Mouse (Mus musculus): Measurements from ENCODE around the gene Plekhg4. TPM values are rescaled to one million over a fixed set of nuclear protein-coding genes. Genes with fewer than 3 reads are reported as not detected.

Plekhg4 gene
- polyA plus RNA-seq, 1 experiment from 2014 or later, result 1.4 TPM

GRCm38 (mm10) chr8:105403467-105403866 lies 30.4 kb downstream of the Plekhg4 start:
- H3K27me3 ChIP-seq (ENCODE audit: control insufficient read depth, insufficient read depth, low read length), result no peaks in the 10 kb centered on the region
- no peak overlapping the region for H3K27ac ChIP-seq (replicated peaks; ENCODE audit: low read depth, low read length)
- no peaks in the 10 kb centered on the region for H3K36me3 ChIP-seq (ENCODE audit: control insufficient read depth, insufficient read depth, low read length)
- H3K4me3 ChIP-seq (replicated peaks; ENCODE audit: low read depth, low read length), result no peak overlapping the region
- H3K9me3 ChIP-seq (ENCODE audit: control insufficient read depth, low read length), result no peaks in the 10 kb centered on the region
- H3K4me1 ChIP-seq (ENCODE audit: control insufficient read depth, insufficient read depth, low read length), result no peaks in the 10 kb centered on the region
- ATAC-seq (ENCODE audit: low FRiP score, low TSS enrichment), result no peak
- H3K9ac ChIP-seq (replicated peaks; ENCODE audit: low read length), result no peak overlapping the region
- WGBS, result 93% methylated on average over 8 of the region's 8 CpGs
- H3K4me2 ChIP-seq (ENCODE audit: low read length), result no peak overlapping the region
- DNase-seq, result no peak

GRCm38 (mm10) chr8:105404496-105404895 lies 31.4 kb downstream of the Plekhg4 start:
- Histone ChIP-seq H3K9me3 (ENCODE audit: control insufficient read depth, low read length) (no peaks in the 10 kb centered on the region), H3K4me3 (replicated peaks; ENCODE audit: low read depth, low read length) (no peak overlapping the region), H3K9ac (replicated peaks; ENCODE audit: low read length) (no peak overlapping the region), H3K4me2 (ENCODE audit: low read length) (no peak overlapping the region), H3K36me3 (ENCODE audit: control insufficient read depth, insufficient read depth, low read length) (no peaks in the 10 kb centered on the region), H3K27me3 (ENCODE audit: control insufficient read depth, insufficient read depth, low read length) (no peaks in the 10 kb centered on the region), H3K27ac (replicated peaks; ENCODE audit: low read depth, low read length) (no peak overlapping the region), H3K4me1 (ENCODE audit: control insufficient read depth, insufficient read depth, low read length) (no peaks in the 10 kb centered on the region)
- ATAC-seq (ENCODE audit: low FRiP score, low TSS enrichment) (no peak), DNase-seq (no peak)
- WGBS, result 55% methylated on average over 1 of the region's 1 CpGs

GRCm38 (mm10) chr8:105406416-105406815 lies 33.3 kb downstream of the Plekhg4 start:
- Histone ChIP-seq H3K4me2 (ENCODE audit: low read length) (no peak overlapping the region), H3K27ac (replicated peaks; ENCODE audit: low read depth, low read length) (no peak overlapping the region), H3K4me1 (ENCODE audit: control insufficient read depth, insufficient read depth, low read length) (no peaks in the 10 kb centered on the region), H3K36me3 (ENCODE audit: control insufficient read depth, insufficient read depth, low read length) (no peaks in the 10 kb centered on the region), H3K27me3 (ENCODE audit: control insufficient read depth, insufficient read depth, low read length) (no peaks in the 10 kb centered on the region), H3K4me3 (replicated peaks; ENCODE audit: low read depth, low read length) (no peak overlapping the region), H3K9ac (replicated peaks; ENCODE audit: low read length) (no peak overlapping the region), H3K9me3 (ENCODE audit: control insufficient read depth, low read length) (no peaks in the 10 kb centered on the region)
- WGBS, result 80% methylated on average over 10 of the region's 10 CpGs
- DNase-seq, result peak; percentile 18
- no peak for ATAC-seq (ENCODE audit: low FRiP score, low TSS enrichment)

- H3K27ac ChIP-seq (replicated peaks; ENCODE audit: low read depth, low read length), result no peak overlapping the region
- H3K9ac ChIP-seq (replicated peaks; ENCODE audit: low read length), result no peak overlapping the region
- no peak overlapping the region for H3K4me3 ChIP-seq (replicated peaks; ENCODE audit: low read depth, low read length)
- H3K4me1 ChIP-seq (ENCODE audit: control insufficient read depth, insufficient read depth, low read length), result peaks cover under 1% of the 10 kb centered on the region
- WGBS, result 59% methylated on average over 7 of the region's 7 CpGs
- H3K27me3 ChIP-seq (ENCODE audit: control insufficient read depth, insufficient read depth, low read length), result no peaks in the 10 kb centered on the region
- ATAC-seq (ENCODE audit: low FRiP score, low TSS enrichment) (no peak), DNase-seq (no peak)
- H3K9me3 ChIP-seq (ENCODE audit: control insufficient read depth, low read length), result no peaks in the 10 kb centered on the region
- H3K4me2 ChIP-seq (ENCODE audit: low read length), result no peak overlapping the region
- no peaks in the 10 kb centered on the region for H3K36me3 ChIP-seq (ENCODE audit: control insufficient read depth, insufficient read depth, low read length)
Observed at GRCm38 (mm10) chr8:105408331-105408730, 35.3 kb downstream of the Plekhg4 start.

GRCm38 (mm10) chr8:105409947-105410346 lies 36.9 kb downstream of the Plekhg4 start:
- Histone ChIP-seq H3K27me3 (ENCODE audit: control insufficient read depth, insufficient read depth, low read length) (0 out of 2 replicates have a peak, but pooled peaks cover 4% of the 10 kb centered on the region), H3K36me3 (ENCODE audit: control insufficient read depth, insufficient read depth, low read length) (no peaks in the 10 kb centered on the region)
- no peak for DNase-seq

GRCm38 (mm10) chr8:105413391-105413790 lies 40.3 kb downstream of the Plekhg4 start, which contains the start of the genes Kctd19 and Lrrc36:
Gene Kctd19, minus strand, starts transcription at chr8:105413502.
Gene Lrrc36, plus strand, starts transcription at chr8:105413571.
- WGBS, result 2% methylated on average over 34 of the region's 34 CpGs

More at GRCm38 (mm10) chr8:105409947-105410346, 36.9 kb downstream of the Plekhg4 start:
- Histone ChIP-seq H3K27ac (replicated peaks; ENCODE audit: low read depth, low read length) (no peak overlapping the region), H3K9me3 (ENCODE audit: control insufficient read depth, low read length) (no peaks in the 10 kb centered on the region), H3K4me1 (ENCODE audit: control insufficient read depth, insufficient read depth, low read length) (peaks cover 6% of the 10 kb centered on the region), H3K4me3 (replicated peaks; ENCODE audit: low read depth, low read length) (no peak overlapping the region), H3K9ac (replicated peaks; ENCODE audit: low read length) (no peak overlapping the region), H3K4me2 (ENCODE audit: low read length) (no peak overlapping the region)
- ATAC-seq (ENCODE audit: low FRiP score, low TSS enrichment), result no peak
- WGBS, result 96% methylated on average over 6 of the region's 6 CpGs

GRCm38 (mm10) chr8:105418992-105419391 lies 45.9 kb downstream of the Plekhg4 start:
- H3K27me3 ChIP-seq (ENCODE audit: control insufficient read depth, insufficient read depth, low read length), result no peaks in the 10 kb centered on the region
- DNase-seq, result no peak
- WGBS, result 66% methylated on average over 2 of the region's 2 CpGs

More at GRCm38 (mm10) chr8:105413391-105413790, 40.3 kb downstream of the Plekhg4 start, which contains the start of the genes Kctd19 and Lrrc36:
- Histone ChIP-seq H3K9ac (replicated peaks; ENCODE audit: low read length) (no peak within 1 kb of the TSS), H3K4me2 (ENCODE audit: low read length) (peak within 1 kb of the TSS; percentile 53), H3K4me1 (ENCODE audit: control insufficient read depth, insufficient read depth, low read length) (peaks cover 6% of the 10 kb centered on the region), H3K36me3 (ENCODE audit: control insufficient read depth, insufficient read depth, low read length) (no peaks in the 10 kb centered on the region), H3K9me3 (ENCODE audit: control insufficient read depth, low read length) (no peaks in the 10 kb centered on the region), H3K4me3 (replicated peaks; ENCODE audit: low read depth, low read length) (peak within 1 kb of the TSS; percentile 27), H3K27ac (replicated peaks; ENCODE audit: low read depth, low read length) (no peak within 1 kb of the TSS), H3K27me3 (ENCODE audit: control insufficient read depth, insufficient read depth, low read length) (0 out of 2 replicates have a peak, but pooled peaks cover 4% of the 10 kb centered on the region)
- peak; percentile 53 for DNase-seq
- peak; percentile 50; the same call in 1 of the 2 replicates for ATAC-seq (ENCODE audit: low FRiP score, low TSS enrichment)

GRCm38 (mm10) chr8:105419800-105420199 lies 46.7 kb downstream of the Plekhg4 start:
- H3K4me1 ChIP-seq (ENCODE audit: control insufficient read depth, insufficient read depth, low read length), result no peaks in the 10 kb centered on the region
- no peak overlapping the region for H3K4me3 ChIP-seq (replicated peaks; ENCODE audit: low read depth, low read length)
- ATAC-seq (ENCODE audit: low FRiP score, low TSS enrichment) (no peak), DNase-seq (no peak)
- H3K27me3 ChIP-seq (ENCODE audit: control insufficient read depth, insufficient read depth, low read length), result no peaks in the 10 kb centered on the region
- no peak overlapping the region for H3K4me2 ChIP-seq (ENCODE audit: low read length)
- H3K27ac ChIP-seq (replicated peaks; ENCODE audit: low read depth, low read length), result no peak overlapping the region
- no peaks in the 10 kb centered on the region for H3K9me3 ChIP-seq (ENCODE audit: control insufficient read depth, low read length)
- 94% methylated on average over 4 of the region's 4 CpGs for WGBS
- no peak overlapping the region for H3K9ac ChIP-seq (replicated peaks; ENCODE audit: low read length)
- H3K36me3 ChIP-seq (ENCODE audit: control insufficient read depth, insufficient read depth, low read length), result no peaks in the 10 kb centered on the region

More at GRCm38 (mm10) chr8:105418992-105419391, 45.9 kb downstream of the Plekhg4 start:
- no peak overlapping the region for H3K4me3 ChIP-seq (replicated peaks; ENCODE audit: low read depth, low read length)
- no peak overlapping the region for H3K27ac ChIP-seq (replicated peaks; ENCODE audit: low read depth, low read length)
- H3K36me3 ChIP-seq (ENCODE audit: control insufficient read depth, insufficient read depth, low read length), result no peaks in the 10 kb centered on the region
- H3K9ac ChIP-seq (replicated peaks; ENCODE audit: low read length), result no peak overlapping the region
- no peak overlapping the region for H3K4me2 ChIP-seq (ENCODE audit: low read length)
- H3K4me1 ChIP-seq (ENCODE audit: control insufficient read depth, insufficient read depth, low read length), result no peaks in the 10 kb centered on the region
- no peaks in the 10 kb centered on the region for H3K9me3 ChIP-seq (ENCODE audit: control insufficient read depth, low read length)
- ATAC-seq (ENCODE audit: low FRiP score, low TSS enrichment), result no peak

- 81% methylated on average over 1 of the region's 1 CpGs for WGBS
- DNase-seq, result no peak
- no peak overlapping the region for H3K27ac ChIP-seq (replicated peaks; ENCODE audit: low read depth, low read length)
- ATAC-seq (ENCODE audit: low FRiP score, low TSS enrichment), result no peak
- H3K4me2 ChIP-seq (ENCODE audit: low read length), result no peak overlapping the region
- H3K27me3 ChIP-seq (ENCODE audit: control insufficient read depth, insufficient read depth, low read length), result no peaks in the 10 kb centered on the region
- H3K4me3 ChIP-seq (replicated peaks; ENCODE audit: low read depth, low read length), result no peak overlapping the region
- no peaks in the 10 kb centered on the region for H3K4me1 ChIP-seq (ENCODE audit: control insufficient read depth, insufficient read depth, low read length)
- H3K9ac ChIP-seq (replicated peaks; ENCODE audit: low read length), result no peak overlapping the region
- no peaks in the 10 kb centered on the region for H3K36me3 ChIP-seq (ENCODE audit: control insufficient read depth, insufficient read depth, low read length)
- no peaks in the 10 kb centered on the region for H3K9me3 ChIP-seq (ENCODE audit: control insufficient read depth, low read length)
Observed at GRCm38 (mm10) chr8:105422006-105422405, 48.9 kb downstream of the Plekhg4 start.
